Mouse (Mus musculus) hindbrain, embryonic 14.5 days (tissue): Measurements from ENCODE around the gene Cyp26a1. TPM values are rescaled to one million over a fixed set of nuclear protein-coding genes. Genes with fewer than 3 reads are reported as not detected.

ENCODE experiments used
- ATAC-seq: fragments of 200-750 bp; cut with Nextera tagmentation; 2 replicates; pipeline ENCODE4 v1.8.0; 2017; ENCODE audit warnings: moderate number of reproducible peaks, mild to moderate bottlenecking, moderate TSS enrichment, moderate library complexity; ENCODE audit not compliant: low FRiP score
- DNase-seq: peaks from one replicate; pipeline ENCODE4 v3.0.0-alpha.2; 2015; ENCODE audit warnings: low spot score
- H3K27ac ChIP-seq: fragments of 300-500 bp; sonication (generic); 2 replicates; pipeline ENCODE4 v1.5.1; 2014; ENCODE audit warnings: mild to moderate bottlenecking, moderate library complexity
- H3K27me3 ChIP-seq: fragments of 300-500 bp; sonication (generic); 2 replicates; pipeline ENCODE4 v1.6.1; 2014; ENCODE audit warnings: mild to moderate bottlenecking, low read length, mixed read lengths; ENCODE audit not compliant: control insufficient read depth, insufficient read depth
- H3K36me3 ChIP-seq: fragments of 300-500 bp; sonication (generic); replicated peaks from 2 replicates; pipeline ENCODE4 v1.6.1; 2014; ENCODE audit not compliant: control insufficient read depth, insufficient read depth
- H3K4me1 ChIP-seq: fragments of 300-500 bp; sonication (generic); replicated peaks from 2 replicates; pipeline ENCODE4 v1.6.1; 2014; ENCODE audit warnings: antibody characterized with exemption, low read length, mixed read lengths; ENCODE audit not compliant: control insufficient read depth, insufficient read depth
- H3K4me2 ChIP-seq: fragments of 300-500 bp; sonication (generic); replicated peaks from 2 replicates; pipeline ENCODE4 v1.6.1; 2014; ENCODE audit warnings: mild to moderate bottlenecking, moderate library complexity
- H3K4me3 ChIP-seq: fragments of 300-500 bp; sonication (generic); replicated peaks from 2 replicates; pipeline ENCODE4 v1.5.1; 2014; ENCODE audit warnings: mild to moderate bottlenecking, low read length
- H3K9ac ChIP-seq: fragments of 300-500 bp; sonication (generic); 2 replicates; pipeline ENCODE4 v1.6.1; 2014
- H3K9me3 ChIP-seq: fragments of 300-500 bp; sonication (generic); 2 replicates; pipeline ENCODE4 v1.6.1; 2016; ENCODE audit warnings: low read length; ENCODE audit not compliant: control insufficient read depth
- WGBS: fragments of 180-500 bp; shearing (Covaris S2); extraction: QIAGEN DNeasy Blood & Tissue Kit; methylation state at CpG from one replicate; pipeline ENCODE4 v1.1.7; 2014; 5-methylcytosine and 5-hydroxymethylcytosine counted together
- polyA plus RNA-seq: library from polyadenylated mRNA; unstranded; fragments of >200 nt; fragmentation: Nextera tagmentation; extraction: Ambion mirVana; gene quantifications from 2 replicates; pipeline ENCODE4 v1.2.1, GENCODE M21; 2014

The Cyp26a1 gene
- polyA plus RNA-seq, 1 experiment from 2014 or later, result 0.59 TPM

GRCm38 (mm10) chr19:37716524-37717175 is 19.1 kb downstream of the Cyp26a1 start:
- ATAC-seq (no peak), DNase-seq (no peak)
- no peak overlapping the region for H3K27ac ChIP-seq
- H3K4me1 ChIP-seq, result no peaks in the 10 kb centered on the region
- H3K4me3 ChIP-seq, result no peak overlapping the region
- no peaks in the 10 kb centered on the region for H3K36me3 ChIP-seq
- no peaks in the 10 kb centered on the region for H3K27me3 ChIP-seq
- no peak overlapping the region for H3K4me2 ChIP-seq
- H3K9ac ChIP-seq, result no peak overlapping the region
- WGBS, result 88% methylated on average over 12 of the region's 12 CpGs
- no peaks in the 10 kb centered on the region for H3K9me3 ChIP-seq

GRCm38 (mm10) chr19:37719166-37719565 is 21.6 kb downstream of the Cyp26a1 start:
- Histone ChIP-seq H3K9me3 (no peaks in the 10 kb centered on the region), H3K4me2 (no peak overlapping the region), H3K9ac (no peak overlapping the region), H3K36me3 (no peaks in the 10 kb centered on the region), H3K4me3 (no peak overlapping the region), H3K27ac (no peak overlapping the region), H3K27me3 (no peaks in the 10 kb centered on the region), H3K4me1 (no peaks in the 10 kb centered on the region)
- 36% methylated on average over 1 of the region's 1 CpGs for WGBS
- no peak for DNase-seq
- no peak for ATAC-seq

GRCm38 (mm10) chr19:37724591-37724990 is 27.0 kb downstream of the Cyp26a1 start:
- Histone ChIP-seq H3K4me3 (no peak overlapping the region), H3K4me2 (no peak overlapping the region), H3K27ac (no peak overlapping the region), H3K9ac (no peak overlapping the region), H3K27me3 (no peaks in the 10 kb centered on the region), H3K9me3 (no peaks in the 10 kb centered on the region), H3K36me3 (no peaks in the 10 kb centered on the region), H3K4me1 (no peaks in the 10 kb centered on the region)
- ATAC-seq (no peak), DNase-seq (no peak)
- 97% methylated on average over 5 of the region's 5 CpGs for WGBS

- no peaks in the 10 kb centered on the region for H3K9me3 ChIP-seq
- no peaks in the 10 kb centered on the region for H3K36me3 ChIP-seq
- no peak overlapping the region for H3K4me3 ChIP-seq
- DNase-seq, result no peak
- H3K27ac ChIP-seq, result no peak overlapping the region
- no peak for ATAC-seq
- no peaks in the 10 kb centered on the region for H3K27me3 ChIP-seq
- H3K9ac ChIP-seq, result no peak overlapping the region
- H3K4me2 ChIP-seq, result no peak overlapping the region
- 90% methylated on average over 7 of the region's 7 CpGs for WGBS
- no peaks in the 10 kb centered on the region for H3K4me1 ChIP-seq
These were observed 29.0 kb downstream of the Cyp26a1 start for GRCm38 (mm10) chr19:37726585-37726984.

- Histone ChIP-seq H3K4me3 (no peak overlapping the region), H3K27me3 (no peaks in the 10 kb centered on the region), H3K9ac (no peak overlapping the region), H3K4me2 (no peak overlapping the region), H3K36me3 (no peaks in the 10 kb centered on the region), H3K4me1 (no peaks in the 10 kb centered on the region), H3K9me3 (no peaks in the 10 kb centered on the region), H3K27ac (no peak overlapping the region)
- no peak for DNase-seq
- 93% methylated on average over 2 of the region's 2 CpGs for WGBS
- no peak for ATAC-seq
These were observed 29.8 kb downstream of the Cyp26a1 start for GRCm38 (mm10) chr19:37727366-37727765.

GRCm38 (mm10) chr19:37735426-37735825 is 37.8 kb downstream of the Cyp26a1 start:
- Histone ChIP-seq H3K4me3 (no peak overlapping the region), H3K9ac (no peak overlapping the region), H3K27ac (no peak overlapping the region), H3K4me1 (no peaks in the 10 kb centered on the region), H3K4me2 (no peak overlapping the region), H3K9me3 (no peaks in the 10 kb centered on the region), H3K36me3 (no peaks in the 10 kb centered on the region), H3K27me3 (no peaks in the 10 kb centered on the region)
- 90% methylated on average over 8 of the region's 8 CpGs for WGBS
- DNase-seq (no peak), ATAC-seq (no peak)

GRCm38 (mm10) chr19:37738575-37738974 is 41.0 kb downstream of the Cyp26a1 start:
- DNase-seq (no peak), ATAC-seq (no peak)
- Histone ChIP-seq H3K27me3 (no peaks in the 10 kb centered on the region), H3K27ac (no peak overlapping the region), H3K9ac (no peak overlapping the region), H3K36me3 (no peaks in the 10 kb centered on the region), H3K4me2 (no peak overlapping the region), H3K9me3 (no peaks in the 10 kb centered on the region), H3K4me1 (no peaks in the 10 kb centered on the region), H3K4me3 (no peak overlapping the region)
- 90% methylated on average over 3 of the region's 3 CpGs for WGBS

GRCm38 (mm10) chr19:37740043-37740442 is 42.4 kb downstream of the Cyp26a1 start:
- no peaks in the 10 kb centered on the region for H3K36me3 ChIP-seq
- no peaks in the 10 kb centered on the region for H3K27me3 ChIP-seq
- H3K4me2 ChIP-seq, result no peak overlapping the region
- no peak for ATAC-seq
- DNase-seq, result no peak
- H3K4me1 ChIP-seq, result no peaks in the 10 kb centered on the region
- WGBS, result 84% methylated on average over 7 of the region's 7 CpGs
- H3K9me3 ChIP-seq, result no peaks in the 10 kb centered on the region
- no peak overlapping the region for H3K4me3 ChIP-seq
- H3K27ac ChIP-seq, result no peak overlapping the region
- H3K9ac ChIP-seq, result no peak overlapping the region
